Mouse (Mus musculus) gastrocnemius, postnatal 36 days (tissue): ENCODE results near the gene Sfxn3. TPM values are rescaled to one million over a fixed set of nuclear protein-coding genes. Genes with fewer than 3 reads are reported as not detected.

Experiments used
- total RNA-seq, 2 experiments: library from RNA; stranded (reverse); gene quantifications; 2 replicates each; pipeline ENCODE4 v1.2.3; 2021

Gene Sfxn3
- total RNA-seq, 2 experiments from 2014 or later, result 17.8 to 19.8 TPM

Other genes with a start within 250 kb of the Sfxn3 start
- 10 to 100 TPM; 10.5 to 12.5 TPM for gene Slf2, start 116.4 kb upstream of the Sfxn3 start, total RNA-seq
- under 1 TPM; 0.20 to 0.42 TPM for gene Sema4g, start 58.4 kb upstream of the Sfxn3 start, total RNA-seq
- 10 to 100 TPM; 14.6 to 20.2 TPM for gene Twnk, start 41.8 kb upstream of the Sfxn3 start, total RNA-seq
- 10 to 100 TPM; 33.7 to 35.1 TPM for gene Mrpl43, start 41.1 kb upstream of the Sfxn3 start, total RNA-seq
- 10 to 100 TPM; 19.3 to 20.1 TPM for gene Lzts2, start 33.1 kb upstream of the Sfxn3 start, total RNA-seq
- gene Pdzd7, start 1.8 kb upstream of the Sfxn3 start, total RNA-seq, result 1 to 10 TPM; 5.1 to 5.7 TPM
- gene Kazald1, start 27.7 kb downstream of the Sfxn3 start, total RNA-seq, result 1 to 10 TPM; 3.9 to 7.8 TPM
- gene Tlx1, start 103.2 kb downstream of the Sfxn3 start, total RNA-seq, result not detected
- 10 to 100 TPM; 48.9 to 50.8 TPM for gene Lbx1, start 188.3 kb downstream of the Sfxn3 start, total RNA-seq